Mouse (Mus musculus): ENCODE measurements around the gene Slc17a7.
A peak's percentile ranks its signal among the peaks of the same experiment; 100 is the strongest.

The Slc17a7 gene

GRCm38 (mm10) chr7:45174567-45175280 is 11.0 kb downstream of the Slc17a7 start:
- DNase-seq (ENCODE audit: inconsistent age in 2 of 2, low spot score in 1 of 2), result no peak

- DNase-seq (ENCODE audit: inconsistent age in 2 of 2, low spot score in 1 of 2), result no peak
Observed at GRCm38 (mm10) chr7:45175398-45175797, 11.6 kb downstream of the Slc17a7 start.

GRCm38 (mm10) chr7:45175929-45176328 is 12.2 kb downstream of the Slc17a7 start:
- no peak for DNase-seq (ENCODE audit: inconsistent age in 2 of 2, low spot score in 1 of 2)

GRCm38 (mm10) chr7:45176356-45176755 is 12.6 kb downstream of the Slc17a7 start:
- no peak for DNase-seq (ENCODE audit: inconsistent age in 2 of 2, low spot score in 1 of 2)

GRCm38 (mm10) chr7:45178550-45178949 is 14.8 kb downstream of the Slc17a7 start:
- DNase-seq (ENCODE audit: inconsistent age in 2 of 2, low spot score in 1 of 2), result no peak

GRCm38 (mm10) chr7:45179469-45179868 is 15.7 kb downstream of the Slc17a7 start, which contains the start of gene Gfy:
Gene Gfy (minus strand): TSS chr7:45179569.
- DNase-seq (ENCODE audit: inconsistent age in 2 of 2, low spot score in 1 of 2), result no peak

GRCm38 (mm10) chr7:45180896-45181477 is 17.2 kb downstream of the Slc17a7 start, which contains the start of gene Pth2:
Gene Pth2 (plus strand): TSS chr7:45180995.
- no peak for DNase-seq (ENCODE audit: inconsistent age in 2 of 2, low spot score in 1 of 2)

- no peak for DNase-seq (ENCODE audit: inconsistent age in 2 of 2, low spot score in 1 of 2)
Observed at GRCm38 (mm10) chr7:45181540-45181939, 17.8 kb downstream of the Slc17a7 start.

- peak; percentile 91 to 95 for DNase-seq (ENCODE audit: inconsistent age in 2 of 2, low spot score in 1 of 2)
Observed at GRCm38 (mm10) chr7:45182199-45182601, 18.5 kb downstream of the Slc17a7 start.

- DNase-seq (ENCODE audit: inconsistent age in 2 of 2, low spot score in 1 of 2), result no peak
Observed at GRCm38 (mm10) chr7:45182606-45183005, 18.9 kb downstream of the Slc17a7 start.

- no peak for DNase-seq (ENCODE audit: inconsistent age in 2 of 2, low spot score in 1 of 2)
Observed at GRCm38 (mm10) chr7:45183672-45184071, 19.9 kb downstream of the Slc17a7 start.

GRCm38 (mm10) chr7:45185921-45186320 is 22.2 kb downstream of the Slc17a7 start:
- DNase-seq (ENCODE audit: inconsistent age in 2 of 2, low spot score in 1 of 2), result no peak

- no peak for DNase-seq (ENCODE audit: inconsistent age in 2 of 2, low spot score in 1 of 2)
Observed at GRCm38 (mm10) chr7:45189600-45189999, 25.9 kb downstream of the Slc17a7 start.

- no peak for DNase-seq (ENCODE audit: inconsistent age in 2 of 2, low spot score in 1 of 2)
Observed at GRCm38 (mm10) chr7:45190186-45190585, 26.4 kb downstream of the Slc17a7 start.

- DNase-seq (ENCODE audit: inconsistent age in 2 of 2, low spot score in 1 of 2), result no peak
Observed at GRCm38 (mm10) chr7:45191161-45191560, 27.4 kb downstream of the Slc17a7 start.

- DNase-seq (ENCODE audit: inconsistent age in 2 of 2, low spot score in 1 of 2), result no peak
Observed at GRCm38 (mm10) chr7:45191803-45192363, 28.1 kb downstream of the Slc17a7 start.

GRCm38 (mm10) chr7:45192585-45193310 is 29.0 kb downstream of the Slc17a7 start:
- no peak for DNase-seq (ENCODE audit: inconsistent age in 2 of 2, low spot score in 1 of 2)

GRCm38 (mm10) chr7:45193406-45193805 is 29.7 kb downstream of the Slc17a7 start:
- no peak for DNase-seq (ENCODE audit: inconsistent age in 2 of 2, low spot score in 1 of 2)

GRCm38 (mm10) chr7:45193871-45194785 is 30.4 kb downstream of the Slc17a7 start:
- no peak for DNase-seq (ENCODE audit: inconsistent age in 2 of 2, low spot score in 1 of 2)

- no peak for DNase-seq (ENCODE audit: inconsistent age in 2 of 2, low spot score in 1 of 2)
Observed at GRCm38 (mm10) chr7:45195341-45196175, 31.8 kb downstream of the Slc17a7 start.
